Mouse (Mus musculus) MEL (cell line): ENCODE data around the gene Irs3.

ENCODE experiments used
- CHD1 ChIP-seq: IDR thresholded peaks from 2 replicates; pipeline ENCODE4 v1.6.1; 2012; ENCODE audit warnings: low read depth, mild to moderate bottlenecking, inconsistent platforms, low read length, improper control_type of control experiment
- CHD2 ChIP-seq: IDR thresholded peaks from 2 replicates; pipeline ENCODE4 v1.6.1; 2011; ENCODE audit warnings: low read length, improper control_type of control experiment
- CTCF ChIP-seq, 3 experiments: IDR thresholded peaks in 2 of 3; conservative IDR thresholded peaks in 1 of 3; 2 replicates each; pipeline ENCODE4 v1.5.1; 2011 to 2012; ENCODE audit warnings: low read length in 3 of 3, low read depth in 2 of 3, mild to moderate bottlenecking in 2 of 3, improper control_type of control experiment in 1 of 3, inconsistent platforms in 1 of 3, mixed read lengths in 1 of 3, moderate library complexity in 1 of 3; ENCODE audit not compliant: control insufficient read depth in 1 of 3, insufficient read depth in 1 of 3, poor library complexity in 1 of 3, severe bottlenecking in 1 of 3
- EP300 ChIP-seq, 2 experiments: IDR thresholded peaks; 2 replicates each; pipeline ENCODE4 v1.6.1; 2011; ENCODE audit warnings: improper control_type of control experiment in 2 of 2, low read length in 2 of 2, low read depth in 1 of 2, mild to moderate bottlenecking in 1 of 2
- GATA1 ChIP-seq: IDR thresholded peaks from 2 replicates; pipeline ENCODE4 v1.6.1; 2011; ENCODE audit warnings: low read depth, low read length, improper control_type of control experiment
- JUND ChIP-seq: IDR thresholded peaks from 2 replicates; pipeline ENCODE4 v1.6.1; 2011; ENCODE audit warnings: low read depth, mild to moderate bottlenecking, improper control_type of control experiment, low read length
- MAX ChIP-seq: IDR thresholded peaks from 2 replicates; pipeline ENCODE4 v1.6.1; 2011; ENCODE audit warnings: low read length, improper control_type of control experiment
- MEF2A ChIP-seq: IDR thresholded peaks from 2 replicates; pipeline ENCODE4 v1.6.1; 2014; ENCODE audit warnings: low read depth, mild to moderate bottlenecking, inconsistent platforms, low read length, improper control_type of control experiment; ENCODE audit not compliant: poor library complexity, insufficient replicate concordance, severe bottlenecking; ENCODE audit errors: extremely low read depth
- NRF1 ChIP-seq: IDR thresholded peaks from 2 replicates; pipeline ENCODE4 v1.6.1; 2014; ENCODE audit warnings: low read depth, mild to moderate bottlenecking, inconsistent platforms, low read length, improper control_type of control experiment, moderate library complexity; ENCODE audit not compliant: poor library complexity, insufficient read depth, severe bottlenecking
- POLR2A ChIP-seq, 2 experiments: IDR thresholded peaks; 2 replicates each; pipeline ENCODE4 v1.6.1; 2011 to 2012; ENCODE audit warnings: low read length in 2 of 2, mild to moderate bottlenecking in 2 of 2, control low read depth in 1 of 2, improper control_type of control experiment in 1 of 2, low read depth in 1 of 2, moderate library complexity in 1 of 2; ENCODE audit not compliant: control insufficient read depth in 1 of 2, insufficient read depth in 1 of 2, poor library complexity in 1 of 2
- POLR2AphosphoS5 ChIP-seq: IDR thresholded peaks from 2 replicates; pipeline ENCODE4 v1.6.1; 2012; ENCODE audit warnings: low read depth, borderline replicate concordance, mild to moderate bottlenecking, inconsistent platforms, low read length, moderate library complexity, mixed read lengths
- SMC3 ChIP-seq: IDR thresholded peaks from 2 replicates; pipeline ENCODE4 v1.6.1; 2011; ENCODE audit warnings: low read depth, low read length, improper control_type of control experiment
- TCF12 ChIP-seq: IDR thresholded peaks from 2 replicates; pipeline ENCODE4 v1.6.1; 2014; ENCODE audit warnings: low read depth, mild to moderate bottlenecking, inconsistent platforms, low read length, improper control_type of control experiment, moderate library complexity
- ZMIZ1 ChIP-seq: IDR thresholded peaks from 2 replicates; pipeline ENCODE4 v1.6.1; 2012; ENCODE audit warnings: low read depth, mild to moderate bottlenecking, inconsistent platforms, low read length, improper control_type of control experiment, moderate library complexity

GRCm38 (mm10) chr5:137631591-137631990 is 13.9 kb downstream of the Irs3 start:
- no peak for TF ChIP-seq MEF2A
- no peak for TF ChIP-seq SMC3
- TF ChIP-seq TCF12 = no peak
- no peak for TF ChIP-seq JUND
- no peak; the same call in 1 of the 2 replicates for TF ChIP-seq MAX
- no peak for TF ChIP-seq POLR2A (IDR thresholded peaks at IDR 0.05; ENCODE audit: control insufficient read depth in 1 of 2, insufficient read depth in 1 of 2, low read depth in 1 of 2, low read length in 2 of 2, poor library complexity in 1 of 2)
- TF ChIP-seq ZMIZ1 = no peak
- no peak for TF ChIP-seq NRF1
- no peak for TF ChIP-seq CHD2
- TF ChIP-seq CTCF (IDR thresholded peaks at IDR 0.05 in 2 of 3, conservative IDR thresholded peaks at IDR 0.05 in 1 of 3; ENCODE audit: control insufficient read depth in 1 of 3, insufficient read depth in 1 of 3, low read depth in 2 of 3, low read length in 3 of 3, poor library complexity in 1 of 3, severe bottlenecking in 1 of 3) = no peak
- no peak for TF ChIP-seq POLR2AphosphoS5
- TF ChIP-seq GATA1 = no peak
- 0 out of 4 replicates have a peak, but pooled peaks of 1 of the 2 experiments have one; percentile 2 for TF ChIP-seq EP300 (IDR thresholded peaks at IDR 0.05; ENCODE audit: low read depth in 1 of 2, low read length in 2 of 2)
- no peak for TF ChIP-seq CHD1
